Mouse (Mus musculus) midbrain, embryonic 11.5 days (tissue): Measurements from ENCODE around the gene Ypel3. TPM values are rescaled to one million over a fixed set of nuclear protein-coding genes. Genes with fewer than 3 reads are reported as not detected.
"Not testable (repeated sequence)": the region's sequence is repeated elsewhere in the genome, so short reads cannot be mapped to it uniquely, and the experiment has no call there.

Experiments
- ATAC-seq: fragments of 200-750 bp; cut with Nextera tagmentation; 2 replicates; pipeline ENCODE4 v1.8.0; 2017; ENCODE audit warnings: moderate TSS enrichment, moderate library complexity; ENCODE audit not compliant: low FRiP score
- DNase-seq: peaks from one replicate; pipeline ENCODE4 v3.0.0; 2015; ENCODE audit warnings: low spot score; ENCODE audit errors: missing footprints
- H3K27ac ChIP-seq: fragments of 300-500 bp; sonication (generic); 2 replicates; pipeline ENCODE4 v1.5.1; 2014; ENCODE audit warnings: low read depth, low read length
- H3K27me3 ChIP-seq: fragments of 300-500 bp; sonication (generic); 2 replicates; pipeline ENCODE4 v1.6.1; 2014; ENCODE audit warnings: mild to moderate bottlenecking, low read length, moderate library complexity, mixed read lengths; ENCODE audit not compliant: control insufficient read depth, insufficient read depth
- H3K36me3 ChIP-seq: fragments of 300-500 bp; sonication (generic); 2 replicates; pipeline ENCODE4 v1.6.1; 2014; ENCODE audit warnings: mild to moderate bottlenecking, low read length, moderate library complexity, mixed read lengths; ENCODE audit not compliant: control insufficient read depth, insufficient read depth
- H3K4me1 ChIP-seq: fragments of 300-500 bp; sonication (generic); 2 replicates; pipeline ENCODE4 v1.6.1; 2014; ENCODE audit warnings: low read length; ENCODE audit not compliant: control insufficient read depth, insufficient read depth
- H3K4me2 ChIP-seq: fragments of 300-500 bp; sonication (generic); 2 replicates; pipeline ENCODE4 v1.6.1; 2014; ENCODE audit warnings: mild to moderate bottlenecking, moderate library complexity
- H3K4me3 ChIP-seq: fragments of 300-500 bp; sonication (generic); 2 replicates; pipeline ENCODE4 v1.5.1; 2014; ENCODE audit warnings: low read depth, low read length
- H3K9ac ChIP-seq: fragments of 300-500 bp; sonication (generic); 2 replicates; pipeline ENCODE4 v1.6.1; 2014; ENCODE audit warnings: low read length
- H3K9me3 ChIP-seq: fragments of 300-500 bp; sonication (generic); 2 replicates; pipeline ENCODE4 v1.6.1; 2016; ENCODE audit warnings: low read length; ENCODE audit not compliant: control insufficient read depth
- WGBS: fragments of 180-500 bp; shearing (Covaris S2); extraction: QIAGEN DNeasy Blood & Tissue Kit; methylation state at CpG from one replicate; pipeline ENCODE4 v1.1.7; 2014; 5-methylcytosine and 5-hydroxymethylcytosine counted together
- polyA plus RNA-seq: library from polyadenylated mRNA; unstranded; fragments of >200 nt; fragmentation: Nextera tagmentation; extraction: Ambion mirVana; gene quantifications from 2 replicates; pipeline ENCODE4 v1.2.1, GENCODE M21; 2014

Ypel3 gene
- polyA plus RNA-seq, 1 experiment from 2014 or later = 91.5 TPM

DNA sequence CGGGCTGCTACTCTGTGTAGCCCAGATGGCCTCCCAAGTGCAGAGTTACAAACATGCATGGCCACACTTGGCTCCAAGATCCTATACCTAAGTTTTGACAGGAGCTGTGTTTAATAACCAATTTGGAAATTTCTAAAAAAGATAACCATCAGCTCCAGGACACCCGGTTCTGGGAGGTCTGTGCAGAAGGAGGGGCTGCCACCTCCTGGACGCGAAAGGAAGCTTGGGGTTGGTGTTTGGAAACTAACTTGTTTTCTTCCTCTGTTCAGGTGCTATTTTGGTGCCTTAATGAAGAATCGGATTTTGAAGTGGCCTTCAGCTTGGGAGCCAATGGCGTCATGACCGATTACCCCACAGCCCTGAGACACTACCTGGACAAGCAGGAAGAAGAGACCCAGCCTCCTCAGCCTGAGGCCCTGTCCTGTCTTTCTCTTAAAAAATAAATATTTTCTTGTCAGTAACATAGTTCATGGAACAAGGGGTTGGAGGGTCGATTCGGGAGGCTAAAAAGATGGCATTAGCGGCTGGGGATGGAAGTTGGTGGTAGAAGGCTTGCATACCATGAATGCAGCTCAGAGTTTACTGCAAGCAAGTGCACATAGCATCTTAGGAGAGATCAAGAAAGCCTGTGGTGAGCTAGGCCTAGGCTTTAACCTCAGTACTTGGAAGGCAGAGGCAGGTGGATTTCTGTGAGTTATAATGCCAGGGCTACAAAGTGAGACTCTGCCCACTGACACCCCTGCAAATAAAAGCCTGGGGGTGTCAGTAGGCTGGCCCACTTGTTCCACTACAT lies 1.4 kb upstream of the Ypel3 start:
- H3K27me3 ChIP-seq = no peaks in the 10 kb centered on the region
- WGBS = 85% methylated on average over 10 of the region's 10 CpGs
- H3K4me1 ChIP-seq = peaks cover 23% of the 10 kb centered on the region
- H3K36me3 ChIP-seq = 0 out of 2 replicates have a peak, but pooled peaks cover 4% of the 10 kb centered on the region
- no peaks in the 10 kb centered on the region for H3K9me3 ChIP-seq
- H3K4me3 ChIP-seq = no peak overlapping the region
- no peak overlapping the region for H3K27ac ChIP-seq
- no peak overlapping the region for H3K9ac ChIP-seq
- H3K4me2 ChIP-seq = no peak overlapping the region
- DNase-seq (no peak), ATAC-seq (no peak)

DNA sequence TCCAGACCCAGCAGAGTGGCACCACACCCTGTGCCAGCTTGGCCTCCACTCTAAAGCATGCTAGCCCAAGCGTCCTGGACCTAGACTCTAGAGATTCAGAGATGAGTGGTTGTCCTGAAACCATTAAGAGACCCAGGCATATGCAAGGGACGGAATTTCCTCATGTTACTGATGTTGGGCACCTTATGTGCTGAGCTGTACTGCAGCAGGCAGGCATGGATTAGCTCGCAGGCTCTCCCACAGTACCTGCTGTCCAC lies 849 bp upstream of the Ypel3 start:
- peaks cover 25% of the 10 kb centered on the region for H3K4me1 ChIP-seq
- ATAC-seq = no peak
- H3K36me3 ChIP-seq = 0 out of 2 replicates have a peak, but pooled peaks cover 4% of the 10 kb centered on the region
- no peaks in the 10 kb centered on the region for H3K27me3 ChIP-seq
- WGBS = 86% methylated on average over 3 of the region's 3 CpGs
- no peak overlapping the region for H3K27ac ChIP-seq
- no peak for DNase-seq
- no peak overlapping the region for H3K4me3 ChIP-seq
- H3K4me2 ChIP-seq = peak overlapping the region; percentile 98; the same call in 1 of the 2 replicates
- no peaks in the 10 kb centered on the region for H3K9me3 ChIP-seq
- H3K9ac ChIP-seq = 0 out of 2 replicates have a peak overlapping the region, but pooled peaks have one; percentile 88

DNA sequence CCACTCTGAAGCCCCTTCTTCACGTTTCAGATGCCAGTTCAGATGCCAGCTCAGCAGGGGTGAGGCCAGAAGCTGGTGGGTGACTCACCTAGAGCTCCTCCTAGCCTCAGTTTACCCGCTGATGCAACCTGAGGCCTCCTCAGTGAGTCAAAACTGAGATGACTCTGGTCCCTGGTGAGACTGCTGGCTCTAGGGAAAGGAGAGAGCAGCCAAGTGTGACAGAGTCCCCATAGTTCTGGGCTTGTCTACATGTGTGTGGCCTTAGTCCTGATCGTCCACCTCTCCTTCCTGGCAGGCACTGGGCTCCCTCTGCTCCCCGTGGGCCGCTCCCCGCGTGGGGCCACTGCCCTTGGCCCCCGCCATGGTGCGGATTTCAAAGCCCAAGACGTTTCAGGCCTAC lies 721 bp downstream of the Ypel3 start:
- peak overlapping the region; percentile 88 for H3K9ac ChIP-seq
- H3K36me3 ChIP-seq = no peaks in the 10 kb centered on the region
- H3K4me2 ChIP-seq = peak overlapping the region; percentile 98
- 44% methylated on average over 10 of the region's 10 CpGs for WGBS
- H3K27ac ChIP-seq = no peak overlapping the region
- H3K9me3 ChIP-seq = no peaks in the 10 kb centered on the region
- ATAC-seq = no peak
- DNase-seq = peak; percentile 86
- no peaks in the 10 kb centered on the region for H3K27me3 ChIP-seq
- peak overlapping the region; percentile 68 for H3K4me3 ChIP-seq
- peaks cover 31% of the 10 kb centered on the region for H3K4me1 ChIP-seq

DNA sequence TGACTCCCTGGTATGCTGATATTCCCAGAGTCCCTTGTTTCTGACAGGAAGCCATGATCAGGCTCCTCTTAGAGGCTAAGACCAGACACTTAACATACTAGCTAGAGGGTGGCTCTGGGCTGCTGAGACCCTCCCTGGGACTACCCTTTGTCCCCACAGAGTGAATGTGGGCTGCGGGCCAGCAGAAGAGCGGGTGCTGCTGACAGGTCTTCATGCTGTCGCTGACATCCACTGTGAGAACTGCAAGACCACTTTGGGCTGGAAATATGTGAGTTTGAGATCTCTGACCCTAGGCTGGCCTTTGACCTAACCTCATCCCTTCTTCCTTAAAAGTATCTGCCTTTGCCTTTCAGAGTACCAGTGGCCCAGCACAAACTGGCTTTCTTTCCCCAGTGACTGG lies 1.4 kb downstream of the Ypel3 start:
- Histone ChIP-seq H3K4me3 (no peak overlapping the region; the same call in 1 of the 2 replicates), H3K36me3 (no peaks in the 10 kb centered on the region), H3K4me2 (no peak overlapping the region; the same call in 1 of the 2 replicates), H3K9me3 (no peaks in the 10 kb centered on the region), H3K9ac (no peak overlapping the region), H3K27ac (no peak overlapping the region), H3K27me3 (no peaks in the 10 kb centered on the region), H3K4me1 (peaks cover 31% of the 10 kb centered on the region)
- DNase-seq (peak; percentile 47), ATAC-seq (no peak)
- WGBS = 78% methylated on average over 3 of the region's 3 CpGs

DNA sequence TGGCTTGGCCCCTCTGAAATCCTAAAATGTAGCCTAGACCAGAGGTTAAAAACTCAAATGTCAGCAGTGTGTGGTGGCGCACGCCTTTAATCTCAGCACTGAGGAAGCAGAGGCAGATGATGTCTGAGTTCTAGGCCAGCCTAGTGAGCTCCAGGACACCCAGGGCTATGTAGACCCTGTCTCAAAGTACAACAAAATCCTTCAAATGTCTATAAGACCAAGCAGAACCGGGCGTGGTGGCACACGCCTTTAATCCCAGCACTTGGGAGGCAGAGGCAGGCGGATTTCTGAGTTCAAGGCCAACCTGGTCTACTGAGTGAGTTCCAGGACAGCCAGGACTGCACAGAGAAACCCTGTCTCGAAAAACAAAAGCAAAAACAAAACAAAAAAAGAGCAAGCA lies 2.3 kb downstream of the Ypel3 start:
- not testable (repeated sequence) for H3K27ac ChIP-seq, H3K4me2 ChIP-seq, H3K36me3 ChIP-seq, ATAC-seq, H3K4me3 ChIP-seq, H3K9ac ChIP-seq, H3K9me3 ChIP-seq, H3K27me3 ChIP-seq
- WGBS = 87% methylated on average over 7 of the region's 7 CpGs
- peak; percentile 44 for DNase-seq
- peaks cover 31% of the 10 kb centered on the region for H3K4me1 ChIP-seq

DNA sequence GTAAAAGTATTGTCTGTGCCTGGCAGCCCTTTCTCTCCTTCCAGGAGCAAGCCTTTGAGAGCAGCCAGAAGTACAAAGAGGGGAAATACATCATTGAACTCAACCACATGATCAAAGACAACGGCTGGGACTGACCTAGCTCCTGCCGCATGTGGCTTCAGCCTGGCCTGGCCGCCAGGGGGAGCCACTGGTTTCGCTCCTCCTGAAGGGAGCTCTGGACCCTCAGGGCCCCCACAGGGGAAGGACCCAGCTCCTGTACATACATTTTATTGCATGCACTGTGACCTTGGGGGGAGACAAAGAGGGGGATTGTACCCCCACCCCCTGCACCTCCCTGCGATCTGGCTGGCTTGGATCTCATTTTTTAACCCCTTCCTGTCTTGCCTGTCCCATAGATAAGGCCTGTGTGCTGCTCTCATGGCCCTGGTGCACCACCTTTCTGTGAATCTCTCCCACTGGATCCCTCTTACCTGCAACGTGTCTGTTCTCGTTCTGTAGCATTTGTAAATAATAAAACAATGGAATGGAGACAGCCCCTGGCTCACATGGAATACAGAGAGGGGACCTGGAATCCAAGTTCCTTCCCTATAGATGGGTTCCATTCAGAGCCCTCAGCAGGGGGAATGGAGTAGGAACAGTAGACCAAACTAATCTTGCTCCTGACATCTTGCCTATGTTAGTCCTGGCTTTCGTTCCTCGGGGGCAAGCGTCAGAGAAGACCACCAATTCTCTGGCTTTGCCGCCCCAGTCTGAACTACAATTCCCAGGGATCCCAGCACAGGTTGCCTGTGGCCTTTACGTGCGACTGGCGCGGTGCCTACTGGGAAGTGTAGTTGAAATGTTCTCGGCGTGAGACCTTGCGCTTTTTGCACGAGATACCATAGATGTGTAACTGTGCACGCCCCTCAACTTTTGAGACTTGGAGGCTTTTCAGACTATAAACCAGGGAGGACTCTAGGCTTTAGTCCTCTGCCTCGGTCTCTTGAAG lies 3.5 kb downstream of the Ypel3 start:
- Histone ChIP-seq H3K4me1 (peaks cover 31% of the 10 kb centered on the region), H3K4me2 (peak overlapping the region; percentile 92), H3K9ac (peak overlapping the region; percentile 67), H3K27me3 (no peaks in the 10 kb centered on the region), H3K27ac (peak overlapping the region; percentile 60), H3K36me3 (peaks cover 2% of the 10 kb centered on the region; the same call in 1 of the 2 replicates), H3K4me3 (peak overlapping the region; percentile 39), H3K9me3 (no peaks in the 10 kb centered on the region)
- DNase-seq = peak; percentile 99
- ATAC-seq = peak; percentile 75
- WGBS = 1% methylated on average over 21 of the region's 21 CpGs

DNA sequence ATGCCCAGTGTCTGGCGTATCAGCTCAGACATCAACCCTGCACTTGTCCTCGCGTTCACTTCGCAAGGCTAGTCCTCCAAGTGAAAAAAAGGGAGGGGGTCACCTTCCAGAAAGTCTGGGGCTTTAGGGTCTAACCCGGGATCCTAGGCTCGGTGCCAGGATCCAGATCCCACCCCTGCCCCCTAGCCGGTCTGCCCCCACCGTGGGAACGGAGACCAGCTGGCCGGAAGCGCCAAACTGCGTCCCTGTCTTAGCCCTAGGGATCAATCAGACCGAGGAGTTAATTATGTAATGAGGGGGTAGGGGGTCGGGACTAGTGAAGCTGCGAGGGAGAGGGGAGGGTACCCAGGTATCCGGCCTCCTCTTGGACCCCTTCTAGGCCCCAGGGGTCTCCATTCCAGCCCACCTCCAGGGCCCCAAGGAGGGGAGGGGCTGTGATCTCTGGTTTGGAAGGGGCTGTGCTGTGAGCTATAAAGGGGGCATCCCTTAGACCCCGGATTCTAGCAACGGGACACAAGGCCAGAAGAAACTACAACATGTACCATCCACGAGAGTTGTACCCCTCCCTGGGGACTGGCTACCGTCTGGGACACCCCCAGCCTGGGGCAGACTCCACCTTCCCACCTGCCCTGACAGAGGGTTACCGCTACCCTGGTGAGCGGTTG lies 4.3 kb downstream of the Ypel3 start, which contains the start of gene Tbx6:
Tbx6 (plus strand) TSS at position 513 of the 665 bp plus-strand sequence.
- Histone ChIP-seq H3K9ac (peak within 1 kb of the TSS; percentile 67), H3K27me3 (no peaks in the 10 kb centered on the region), H3K27ac (no peak within 1 kb of the TSS; the same call in 1 of the 2 replicates), H3K36me3 (peaks cover 9% of the 10 kb centered on the region), H3K4me2 (peak within 1 kb of the TSS; percentile 92), H3K4me3 (peak within 1 kb of the TSS; percentile 39), H3K4me1 (peaks cover 27% of the 10 kb centered on the region), H3K9me3 (no peaks in the 10 kb centered on the region)
- 9% methylated on average over 22 of the region's 22 CpGs for WGBS
- ATAC-seq (peak; percentile 31), DNase-seq (peak; percentile 81)

DNA sequence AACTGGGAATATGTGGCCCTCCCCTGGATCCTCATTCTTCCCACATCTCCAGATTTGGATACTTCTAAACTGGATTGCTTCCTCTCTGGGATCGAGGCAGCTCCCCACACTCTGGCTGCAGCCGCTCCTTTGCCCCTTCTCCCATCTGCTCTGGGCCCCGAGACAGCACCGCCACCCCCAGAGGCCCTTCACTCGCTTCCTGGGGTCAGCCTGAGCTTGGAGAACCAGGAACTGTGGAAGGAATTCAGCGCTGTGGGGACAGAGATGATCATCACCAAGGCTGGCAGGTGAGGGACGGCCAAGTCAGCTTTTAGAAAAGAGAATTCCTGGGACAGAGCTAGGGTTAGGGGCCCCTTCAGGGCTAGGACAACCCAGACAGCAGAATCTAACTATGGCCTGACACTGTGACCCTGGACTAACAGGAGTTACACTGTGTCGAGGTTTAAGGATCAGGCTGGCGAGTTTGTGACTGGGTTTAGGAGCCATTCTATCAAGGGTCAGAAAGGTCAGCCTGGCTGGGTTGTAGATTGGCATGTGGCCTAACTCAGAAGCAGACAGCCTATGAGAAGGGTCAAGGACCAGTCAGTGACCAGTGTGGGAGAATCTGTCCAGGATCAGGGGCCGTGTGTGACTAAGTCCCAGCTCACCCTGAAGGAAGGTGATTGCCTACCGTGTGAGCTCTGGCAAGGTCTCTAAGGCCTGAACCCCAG lies 5.1 kb downstream of the Ypel3 start:
- 39% methylated on average over 11 of the region's 11 CpGs for WGBS
- H3K36me3 ChIP-seq = peaks cover 15% of the 10 kb centered on the region
- no peak overlapping the region for H3K4me2 ChIP-seq
- H3K27ac ChIP-seq = no peak overlapping the region
- no peak for ATAC-seq
- DNase-seq = peak; percentile 75
- H3K27me3 ChIP-seq = no peaks in the 10 kb centered on the region
- peaks cover 23% of the 10 kb centered on the region for H3K4me1 ChIP-seq
- H3K9ac ChIP-seq = no peak overlapping the region; the same call in 1 of the 2 replicates
- H3K9me3 ChIP-seq = no peaks in the 10 kb centered on the region
- no peak overlapping the region for H3K4me3 ChIP-seq
